Mouse (Mus musculus) left cerebral cortex, adult 2 months (tissue): Measurements from ENCODE around the gene Prr7. TPM values are rescaled to one million over a fixed set of nuclear protein-coding genes. Genes with fewer than 3 reads are reported as not detected.
"Not testable (repeated sequence)": the region's sequence is repeated elsewhere in the genome, so short reads cannot be mapped to it uniquely, and the experiment has no call there.

Experiments
- DNase-seq, 2 experiments: peaks; one replicate each; pipeline ENCODE4 v3.0.0; 2021 to 2022; ENCODE audit warnings: low spot score in 2 of 2, mixed read lengths in 1 of 2; ENCODE audit errors: extremely low spot score in 1 of 2
- H3K27ac ChIP-seq: fragments of 200-600 bp; 2 replicates; pipeline ENCODE4 v1.8.1; 2022
- H3K4me3 ChIP-seq: fragments of 200-600 bp; 2 replicates; pipeline ENCODE4 v1.8.1; 2022
- CTCF ChIP-seq: fragments of 200-600 bp; IDR thresholded peaks from 2 replicates; pipeline ENCODE4 v1.8.1; 2022; ENCODE audit warnings: antibody characterized with exemption, mild to moderate bottlenecking, moderate library complexity
- intact Hi-C: fragments of 180-260 bp; cut with DNase I; formaldehyde crosslinking; loops from one replicate; pipeline ENCODE4 v1.15.1; 2025
- total RNA-seq, 2 experiments: library from RNA; stranded (reverse); gene quantifications; 2 replicates each; pipeline ENCODE4 v1.2.3; 2021

Prr7 gene
- total RNA-seq, 2 experiments from 2014 or later = 77.6 to 80.2 TPM

- no peak overlapping the region for H3K4me3 ChIP-seq
- no peak overlapping the region for H3K27ac ChIP-seq
- TF ChIP-seq CTCF = no peak
- no peak for DNase-seq
- intact Hi-C loops = no loop called here
These were observed 32.0 kb upstream of the Prr7 start for GRCm38 (mm10) chr13:55431889-55432685.

GRCm38 (mm10) chr13:55437111-55437629 lies 26.9 kb upstream of the Prr7 start:
- DNase-seq, H3K27ac ChIP-seq, H3K4me3 ChIP-seq, intact Hi-C loops: not testable (repeated sequence)

- intact Hi-C loops = loop anchor here (2.0 kb wide), 1 partner anchor 21 kb away; the partner anchor contains the start of gene Prr7
- DNase-seq = no peak
- peak overlapping the region; percentile 96 for H3K27ac ChIP-seq
- H3K4me3 ChIP-seq = peak overlapping the region; percentile 57
- TF ChIP-seq CTCF = no peak
These were observed 20.2 kb upstream of the Prr7 start for GRCm38 (mm10) chr13:55443799-55444285.

- Histone ChIP-seq H3K27ac (peak overlapping the region; percentile 96), H3K4me3 (peak overlapping the region; percentile 57)
- no peak for DNase-seq
- intact Hi-C loops = loop anchor here (2.0 kb wide), 1 partner anchor 20 kb away; the partner anchor contains the start of gene Prr7
- TF ChIP-seq CTCF = no peak
These were observed 19.7 kb upstream of the Prr7 start for GRCm38 (mm10) chr13:55444286-55444936.

GRCm38 (mm10) chr13:55444937-55445315 lies 19.1 kb upstream of the Prr7 start, which contains the start of gene Grk6:
Gene Grk6, plus strand, starts transcription at chr13:55445072.
- H3K27ac ChIP-seq = peak within 1 kb of the TSS; percentile 96
- intact Hi-C loops = loop anchor here (2.0 kb wide), 1 partner anchor 20 kb away; the partner anchor contains the start of gene Prr7
- peak within 1 kb of the TSS; percentile 92 for H3K4me3 ChIP-seq
- DNase-seq = peak; percentile 99 to 100
- TF ChIP-seq CTCF = no peak

GRCm38 (mm10) chr13:55445361-55446091 lies 18.5 kb upstream of the Prr7 start:
- Histone ChIP-seq H3K27ac (peak overlapping the region; percentile 88), H3K4me3 (peak overlapping the region; percentile 92)
- no peak for DNase-seq
- intact Hi-C loops = loop anchor here (2.0 kb wide), 1 partner anchor 19 kb away; the partner anchor contains the start of gene Prr7
- TF ChIP-seq CTCF = no peak; the same call in 1 of the 2 replicates

GRCm38 (mm10) chr13:55446483-55447105 lies 17.5 kb upstream of the Prr7 start:
- Histone ChIP-seq H3K4me3 (peak overlapping the region; percentile 92), H3K27ac (no peak overlapping the region)
- DNase-seq = no peak
- no peak for TF ChIP-seq CTCF
- intact Hi-C loops = no loop called here

- no peak overlapping the region for H3K4me3 ChIP-seq
- intact Hi-C loops = no loop called here
- TF ChIP-seq CTCF = no peak
- DNase-seq = no peak
- no peak overlapping the region for H3K27ac ChIP-seq
These were observed 16.5 kb upstream of the Prr7 start for GRCm38 (mm10) chr13:55447543-55447943.

- no peak for DNase-seq
- no peak overlapping the region for H3K4me3 ChIP-seq
- TF ChIP-seq CTCF = no peak
- H3K27ac ChIP-seq = no peak overlapping the region
- intact Hi-C loops = no loop called here
These were observed 15.9 kb upstream of the Prr7 start for GRCm38 (mm10) chr13:55448131-55448530.

GRCm38 (mm10) chr13:55449205-55449604 lies 14.9 kb upstream of the Prr7 start:
- intact Hi-C loops = no loop called here
- TF ChIP-seq CTCF = no peak
- no peak for DNase-seq
- Histone ChIP-seq H3K27ac (no peak overlapping the region), H3K4me3 (no peak overlapping the region)
